Mouse (Mus musculus) neural tube, embryonic 14.5 days (tissue): ENCODE measurements around the gene Kdm2a. TPM values are rescaled to one million over a fixed set of nuclear protein-coding genes. Genes with fewer than 3 reads are reported as not detected.

Source experiments
- ATAC-seq: fragments of 200-750 bp; cut with Nextera tagmentation; 2 replicates; pipeline ENCODE4 v1.8.0; 2017; ENCODE audit warnings: low read depth, mild to moderate bottlenecking, moderate TSS enrichment, moderate library complexity
- H3K27ac ChIP-seq: fragments of 300-500 bp; sonication (generic); 2 replicates; pipeline ENCODE4 v1.5.1; 2014; ENCODE audit warnings: low read depth, mild to moderate bottlenecking, control low read depth, low read length, moderate library complexity, mixed read lengths
- H3K27me3 ChIP-seq: fragments of 300-500 bp; sonication (generic); 2 replicates; pipeline ENCODE4 v1.6.1; 2014; ENCODE audit warnings: low read length; ENCODE audit not compliant: control insufficient read depth, insufficient read depth
- H3K36me3 ChIP-seq: fragments of 300-500 bp; sonication (generic); 2 replicates; pipeline ENCODE4 v1.6.1; 2014; ENCODE audit warnings: low read length, mixed read lengths; ENCODE audit not compliant: control insufficient read depth, insufficient read depth
- H3K4me1 ChIP-seq: fragments of 300-500 bp; sonication (generic); 2 replicates; pipeline ENCODE4 v1.6.1; 2014; ENCODE audit warnings: low read length; ENCODE audit not compliant: control insufficient read depth, insufficient read depth
- H3K4me2 ChIP-seq: fragments of 300-500 bp; sonication (generic); 2 replicates; pipeline ENCODE4 v1.6.1; 2014; ENCODE audit warnings: mild to moderate bottlenecking, low read depth, low read length, control low read depth
- H3K4me3 ChIP-seq: fragments of 300-500 bp; sonication (generic); 2 replicates; pipeline ENCODE4 v1.5.1; 2014; ENCODE audit warnings: low read depth, low read length, control low read depth, mixed read lengths
- H3K9ac ChIP-seq: fragments of 300-500 bp; sonication (generic); replicated peaks from 2 replicates; pipeline ENCODE4 v1.6.1; 2014; ENCODE audit warnings: low read depth, mild to moderate bottlenecking, control low read depth, low read length, mixed read lengths
- H3K9me3 ChIP-seq: fragments of 300-500 bp; sonication (generic); 2 replicates; pipeline ENCODE4 v1.6.1; 2016; ENCODE audit warnings: low read length; ENCODE audit not compliant: control insufficient read depth
- WGBS: fragments of 180-500 bp; shearing (Covaris S2); extraction: QIAGEN DNeasy Blood & Tissue Kit; methylation state at CpG from one replicate; pipeline ENCODE4 v1.1.7; 2014; 5-methylcytosine and 5-hydroxymethylcytosine counted together
- polyA plus RNA-seq: library from polyadenylated mRNA; unstranded; fragments of >200 nt; fragmentation: Nextera tagmentation; extraction: Ambion mirVana; gene quantifications from 2 replicates; pipeline ENCODE4 v1.2.1, GENCODE M21; 2014

Gene Kdm2a
- polyA plus RNA-seq, 1 experiment from 2014 or later, result 39.1 TPM

DNA sequence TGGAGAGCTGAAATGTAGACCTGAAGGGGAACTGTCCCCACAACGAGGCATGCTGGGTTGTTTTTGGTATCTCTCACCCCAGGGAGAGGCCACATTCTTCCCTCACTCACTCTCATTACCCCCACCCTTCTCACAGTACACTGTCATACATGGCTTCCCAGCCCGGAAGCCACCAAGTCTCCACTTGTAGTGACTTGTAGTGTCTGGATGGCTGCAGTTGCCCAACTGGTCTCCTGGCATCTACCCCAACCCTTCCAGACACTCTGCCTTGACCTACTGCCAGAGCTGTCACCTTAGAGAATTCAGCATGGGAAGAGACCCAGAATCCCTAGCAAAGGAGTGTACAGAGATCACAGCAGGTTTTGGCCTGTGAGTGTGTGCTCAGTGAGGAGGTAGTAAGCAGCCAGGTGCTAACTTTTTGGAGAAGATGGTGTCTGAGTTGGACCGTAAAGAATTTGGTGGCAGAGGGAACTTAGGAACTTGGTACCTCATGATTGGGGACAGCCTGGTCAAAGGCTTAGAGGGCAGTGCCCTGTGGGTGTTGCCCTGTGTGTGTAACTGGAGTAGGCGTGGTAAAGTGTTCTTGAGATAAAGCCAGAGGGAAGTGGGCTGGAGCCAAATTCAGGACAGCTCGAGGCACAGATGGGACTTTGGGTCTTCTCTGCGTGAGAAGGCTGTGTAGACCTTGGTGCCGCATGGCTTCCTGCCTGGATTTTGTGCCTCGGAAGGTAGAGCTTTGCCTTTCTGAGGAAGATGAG lies 22.2 kb upstream of the Kdm2a start:
- Histone ChIP-seq H3K4me1 (no peaks in the 10 kb centered on the region), H3K4me3 (no peak overlapping the region), H3K4me2 (no peak overlapping the region), H3K27me3 (no peaks in the 10 kb centered on the region), H3K9me3 (no peaks in the 10 kb centered on the region), H3K9ac (no peak overlapping the region), H3K27ac (no peak overlapping the region), H3K36me3 (no peaks in the 10 kb centered on the region)
- WGBS, result 91% methylated on average over 8 of the region's 8 CpGs
- no peak for ATAC-seq

DNA sequence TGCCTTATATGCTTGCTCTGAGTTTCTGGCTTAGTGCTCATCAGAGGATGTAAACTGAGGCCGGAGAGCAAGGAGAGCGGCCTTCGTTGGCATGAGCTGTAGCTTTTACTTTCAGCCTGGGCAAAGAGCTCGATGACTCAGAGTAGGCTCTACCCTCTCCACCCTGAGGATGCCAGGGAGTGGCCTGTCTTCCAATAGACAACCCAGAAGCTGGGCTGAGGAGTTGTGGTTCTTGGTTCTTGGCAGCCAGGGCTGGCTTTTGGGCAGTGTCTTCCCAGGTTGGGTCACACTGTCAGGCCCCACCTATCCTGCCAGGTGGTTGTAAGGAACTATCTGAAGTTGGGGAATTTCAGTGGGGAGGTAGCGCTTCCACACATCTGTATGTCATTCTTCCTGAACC lies 21.6 kb upstream of the Kdm2a start:
- WGBS, result 95% methylated on average over 5 of the region's 5 CpGs
- Histone ChIP-seq H3K27ac (no peak overlapping the region), H3K36me3 (no peaks in the 10 kb centered on the region), H3K4me3 (no peak overlapping the region), H3K9ac (no peak overlapping the region), H3K27me3 (no peaks in the 10 kb centered on the region), H3K9me3 (no peaks in the 10 kb centered on the region), H3K4me1 (no peaks in the 10 kb centered on the region), H3K4me2 (no peak overlapping the region)
- no peak for ATAC-seq

- Histone ChIP-seq H3K4me2 (no peak overlapping the region), H3K4me1 (no peaks in the 10 kb centered on the region), H3K9ac (no peak overlapping the region), H3K36me3 (no peaks in the 10 kb centered on the region), H3K27me3 (no peaks in the 10 kb centered on the region), H3K27ac (no peak overlapping the region), H3K4me3 (no peak overlapping the region), H3K9me3 (no peaks in the 10 kb centered on the region)
- no peak for ATAC-seq
These were observed 19.6 kb upstream of the Kdm2a start for GRCm38 (mm10) chr19:4417713-4418112.

DNA sequence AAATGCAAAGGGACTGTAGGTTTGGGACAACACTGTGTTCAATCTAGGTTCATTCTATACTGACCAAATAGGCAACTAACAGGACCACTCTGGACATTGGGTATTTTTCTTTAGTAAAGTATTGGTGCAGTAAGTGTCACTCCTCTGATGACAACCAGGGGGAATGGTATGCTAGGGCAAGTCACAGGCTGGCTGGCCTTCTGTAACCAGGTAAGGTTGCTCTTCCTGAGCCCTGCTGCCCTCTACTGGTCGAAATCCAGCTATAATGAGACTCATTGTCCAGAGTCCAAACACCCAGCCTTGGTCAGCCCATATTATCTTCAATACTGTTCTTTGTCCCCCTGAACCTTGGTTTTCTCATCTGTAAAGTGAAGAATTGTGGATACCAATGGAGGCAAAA lies 19.1 kb upstream of the Kdm2a start:
- no peak for ATAC-seq
- Histone ChIP-seq H3K36me3 (no peaks in the 10 kb centered on the region), H3K4me1 (no peaks in the 10 kb centered on the region), H3K9ac (no peak overlapping the region), H3K4me2 (no peak overlapping the region), H3K9me3 (no peaks in the 10 kb centered on the region), H3K27ac (no peak overlapping the region), H3K27me3 (no peaks in the 10 kb centered on the region), H3K4me3 (no peak overlapping the region)
- 0% methylated on average over 1 of the region's 1 CpGs for WGBS

DNA sequence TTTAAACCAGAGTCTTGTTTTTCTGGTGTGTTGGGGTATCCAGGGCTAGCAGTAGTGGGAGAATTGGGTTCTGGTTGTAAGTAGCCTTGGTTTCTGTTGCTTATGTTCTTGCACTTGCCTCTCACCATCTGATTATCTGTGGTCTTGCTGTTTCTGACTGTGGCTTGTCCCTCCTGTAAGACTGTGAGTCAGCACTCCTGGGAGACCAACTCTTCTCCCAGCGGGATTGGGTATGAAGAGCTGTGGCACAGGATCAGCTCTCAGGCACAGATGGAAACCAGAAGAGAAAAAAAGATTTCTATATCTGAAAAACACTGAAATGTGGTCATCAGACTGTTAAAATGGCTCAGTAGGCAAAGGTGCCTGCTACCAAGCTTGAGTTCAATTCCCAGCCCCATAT lies 16.5 kb upstream of the Kdm2a start:
- no peak overlapping the region for H3K9ac ChIP-seq
- H3K4me3 ChIP-seq, result no peak overlapping the region
- H3K4me2 ChIP-seq, result no peak overlapping the region
- no peak overlapping the region for H3K27ac ChIP-seq
- 85% methylated on average over 1 of the region's 1 CpGs for WGBS
- no peaks in the 10 kb centered on the region for H3K9me3 ChIP-seq
- H3K36me3 ChIP-seq, result no peaks in the 10 kb centered on the region
- ATAC-seq, result no peak
- no peaks in the 10 kb centered on the region for H3K27me3 ChIP-seq
- H3K4me1 ChIP-seq, result no peaks in the 10 kb centered on the region

GRCm38 (mm10) chr19:4409062-4409461 lies 11.0 kb upstream of the Kdm2a start:
- Histone ChIP-seq H3K4me2 (no peak overlapping the region), H3K9ac (no peak overlapping the region), H3K9me3 (no peaks in the 10 kb centered on the region), H3K27me3 (no peaks in the 10 kb centered on the region), H3K4me3 (no peak overlapping the region), H3K4me1 (no peaks in the 10 kb centered on the region), H3K27ac (no peak overlapping the region), H3K36me3 (no peaks in the 10 kb centered on the region)
- 80% methylated on average over 2 of the region's 2 CpGs for WGBS
- no peak for ATAC-seq

DNA sequence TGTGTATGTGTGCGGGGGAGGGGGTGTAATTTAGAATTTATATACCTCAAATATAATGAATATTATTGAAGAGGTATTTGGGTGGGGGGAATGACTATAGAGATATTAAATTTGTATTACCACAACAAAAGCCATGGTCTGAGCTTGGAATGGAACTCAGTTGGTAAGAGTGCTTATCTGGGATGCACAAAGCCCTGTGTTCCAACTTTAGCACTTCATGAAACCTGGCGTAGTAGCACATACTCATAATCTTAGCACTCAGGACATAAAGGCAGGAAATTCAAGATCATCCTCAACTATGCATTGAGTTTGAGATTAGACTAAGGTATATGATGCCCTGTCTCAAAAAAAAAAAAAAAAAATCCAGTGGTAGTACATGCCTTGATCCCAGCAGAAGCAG lies 6.8 kb upstream of the Kdm2a start:
- Histone ChIP-seq H3K9me3 (no peaks in the 10 kb centered on the region), H3K36me3 (no peaks in the 10 kb centered on the region), H3K4me1 (no peaks in the 10 kb centered on the region), H3K4me2 (no peak overlapping the region), H3K4me3 (no peak overlapping the region), H3K27ac (no peak overlapping the region), H3K9ac (no peak overlapping the region), H3K27me3 (no peaks in the 10 kb centered on the region)
- whole genome bisulfite sequencing, result 100% methylated on average over 2 of the region's 2 CpGs
- no peak for ATAC-seq

- 81% methylated on average over 4 of the region's 4 CpGs for WGBS
- Histone ChIP-seq H3K9me3 (no peaks in the 10 kb centered on the region), H3K36me3 (no peaks in the 10 kb centered on the region), H3K4me1 (peaks cover 11% of the 10 kb centered on the region), H3K9ac (no peak overlapping the region), H3K4me3 (no peak overlapping the region), H3K27ac (no peak overlapping the region), H3K27me3 (no peaks in the 10 kb centered on the region), H3K4me2 (no peak overlapping the region)
- ATAC-seq, result no peak
These were observed 874 bp upstream of the Kdm2a start for GRCm38 (mm10) chr19:4398959-4399358.

DNA sequence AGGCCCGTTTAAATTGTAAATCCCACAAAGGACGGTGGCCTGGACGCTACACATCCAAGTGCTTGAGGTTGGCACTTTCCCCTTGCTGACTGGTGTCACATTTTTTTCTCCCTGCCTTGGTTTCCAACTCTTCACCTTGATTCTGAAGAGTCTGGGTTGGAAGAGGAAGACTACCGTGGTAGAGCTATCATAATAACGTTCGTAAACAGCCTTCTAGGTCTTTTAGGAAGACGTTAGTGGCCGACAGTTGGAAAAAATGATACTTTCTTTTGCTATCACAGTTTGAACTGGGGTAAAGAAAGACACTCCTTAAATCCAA lies 504 bp upstream of the Kdm2a start:
- Histone ChIP-seq H3K9me3 (no peaks in the 10 kb centered on the region), H3K4me3 (peak overlapping the region; percentile 100), H3K4me1 (peaks cover 14% of the 10 kb centered on the region), H3K36me3 (no peaks in the 10 kb centered on the region), H3K27ac (no peak overlapping the region), H3K9ac (peak overlapping the region; percentile 79), H3K4me2 (peak overlapping the region; percentile 88), H3K27me3 (no peaks in the 10 kb centered on the region)
- 26% methylated on average over 8 of the region's 8 CpGs for WGBS
- no peak for ATAC-seq
